Mouse (Mus musculus): ENCODE data around the gene Parn.
"Not testable (repeated sequence)": the region's sequence is repeated elsewhere in the genome, so short reads cannot be mapped to it uniquely, and the experiment has no call there.

Parn gene

DNA sequence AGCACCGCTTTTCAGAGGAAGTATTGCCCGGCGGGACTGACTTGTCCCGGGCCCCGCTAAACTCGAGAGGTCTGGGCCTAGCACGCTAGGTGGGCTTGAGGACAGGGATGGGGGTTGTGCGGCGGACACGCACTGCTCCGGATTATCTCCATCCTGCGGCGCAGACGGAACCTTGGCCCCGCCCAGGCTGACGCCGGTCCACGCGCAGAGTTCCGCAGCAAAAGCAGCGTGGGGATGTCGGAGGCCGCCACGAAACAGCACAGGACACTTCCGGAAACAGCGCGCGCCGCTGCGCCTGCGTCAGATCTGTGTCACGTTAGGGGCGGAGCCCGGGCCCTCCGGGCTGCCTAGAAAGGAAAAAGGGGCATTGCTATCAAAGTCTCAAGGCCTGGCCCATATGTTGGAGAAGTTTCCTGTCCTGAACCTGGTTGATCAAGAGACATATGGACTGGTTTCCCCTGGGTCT is at the start of gene Parn:
Parn (minus strand) TSS at position 293 of the 466 bp plus-strand sequence.
- DNase-seq (ENCODE audit: low read depth, low spot score): peak; percentile 84

DNA sequence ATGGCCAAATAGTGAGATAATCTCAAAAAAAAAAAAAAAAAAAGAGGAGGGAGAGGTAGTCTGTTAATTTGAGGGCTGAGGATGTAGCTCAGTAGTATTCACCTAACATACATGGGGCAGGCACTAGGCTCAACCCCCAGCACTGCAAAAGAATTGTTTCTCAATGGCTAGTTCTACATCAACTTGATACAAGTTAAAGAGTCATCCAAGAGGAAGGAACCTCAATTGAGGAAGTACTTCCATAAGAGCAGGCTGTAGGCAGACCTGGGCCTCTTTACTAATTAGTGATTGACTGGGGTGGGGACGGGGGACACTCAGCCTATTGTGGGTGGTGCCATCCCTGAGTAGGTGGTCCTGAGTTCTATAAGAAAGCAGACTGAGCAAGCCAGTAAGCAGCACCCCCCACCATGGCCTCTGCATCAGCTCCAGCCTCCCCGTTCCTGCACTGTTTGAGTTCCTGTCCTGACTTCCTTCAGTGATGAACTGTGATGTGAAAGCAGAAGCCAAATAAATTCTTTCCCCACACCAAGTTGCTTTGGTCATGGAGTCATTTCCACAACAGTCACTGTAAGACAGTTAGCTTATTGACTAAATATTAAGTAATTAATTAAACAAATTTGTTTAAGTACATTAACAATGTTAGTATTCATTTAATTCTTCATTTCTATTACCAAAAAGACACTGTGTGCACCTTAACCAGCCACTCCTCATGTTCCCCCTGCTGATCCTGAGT is 49.0 kb upstream of the Parn start:
- DNase-seq (ENCODE audit: low read depth, low spot score): no peak

DNA sequence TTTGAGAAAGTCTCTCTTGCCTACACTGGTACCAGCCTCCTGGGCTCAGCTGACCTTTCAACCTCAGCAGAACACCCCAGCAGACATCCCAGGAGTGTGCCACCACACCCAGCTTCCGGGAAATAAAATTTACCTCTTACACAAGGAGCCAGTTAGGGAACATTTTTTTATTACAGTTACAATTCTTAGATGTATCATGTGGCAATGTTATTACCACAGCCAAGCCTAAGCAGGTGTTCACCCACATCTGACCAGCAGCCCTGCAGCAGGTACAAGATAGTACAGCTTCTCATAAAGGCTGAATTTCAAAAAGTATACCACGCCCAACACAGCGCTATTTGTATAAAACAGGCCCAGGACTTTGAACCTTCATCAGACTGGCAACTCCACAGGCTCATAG is 46.9 kb upstream of the Parn start:
- no peak for DNase-seq (ENCODE audit: low read depth, low spot score)

DNA sequence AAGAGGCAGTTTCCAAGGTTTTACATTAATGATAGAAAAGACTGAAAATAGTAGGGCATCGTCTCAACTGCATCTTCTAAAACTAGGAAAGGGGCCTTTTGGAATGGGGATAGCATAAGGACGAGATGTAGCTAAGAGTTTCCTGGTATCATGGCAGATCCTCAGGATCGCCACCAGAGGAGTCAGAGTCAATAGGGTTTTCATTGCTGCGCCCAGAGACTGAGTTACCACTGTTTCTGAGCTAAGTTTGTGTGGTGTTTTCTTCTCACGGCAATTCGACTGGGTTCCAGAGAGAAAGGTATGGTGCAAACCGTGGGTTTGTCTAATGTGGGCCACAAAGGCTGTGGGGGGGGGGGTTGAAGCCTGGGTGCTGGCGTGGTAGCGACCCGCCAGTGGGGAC is 36.7 kb upstream of the Parn start:
- no peak for DNase-seq (ENCODE audit: low read depth, low spot score)

DNA sequence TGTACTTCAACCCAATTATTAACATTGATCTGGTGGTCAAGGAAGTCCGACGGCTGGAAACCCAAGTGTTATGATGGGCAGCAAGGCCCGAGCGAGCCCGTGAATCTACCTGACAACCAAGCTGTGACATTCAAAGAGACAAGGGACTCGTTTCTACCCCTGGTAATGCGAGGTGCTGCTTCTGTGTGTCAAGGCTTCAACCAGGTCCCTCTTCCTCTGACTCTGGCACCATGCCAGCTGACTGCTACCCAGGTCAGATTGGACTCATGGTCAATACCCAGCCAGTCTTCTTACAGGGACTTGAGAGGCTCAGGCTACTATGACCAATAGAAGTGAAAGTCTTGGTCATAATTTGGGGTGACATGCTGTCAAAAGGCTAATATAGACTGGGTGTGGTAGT is 34.2 kb upstream of the Parn start:
- no peak for DNase-seq (ENCODE audit: low read depth, low spot score)

DNA sequence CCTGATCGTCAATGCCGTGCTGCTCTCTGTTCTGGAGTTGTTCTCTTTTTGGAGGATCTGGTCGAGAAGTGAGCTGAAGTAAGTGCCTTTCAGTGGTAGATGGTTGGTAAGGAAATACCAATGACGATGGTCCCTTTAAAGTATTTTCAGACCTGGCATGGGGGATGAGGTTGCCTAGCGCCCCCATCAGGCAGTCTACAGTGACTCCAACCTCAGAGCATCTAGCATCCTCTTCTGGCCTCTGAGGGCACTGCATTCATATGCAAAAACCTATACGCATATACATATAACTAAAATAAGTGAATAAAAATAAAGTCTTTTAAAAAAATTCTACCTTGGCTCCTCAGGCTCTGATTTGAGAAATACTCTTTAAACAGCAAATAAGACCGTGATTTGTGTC is 31.0 kb upstream of the Parn start:
- no peak for DNase-seq (ENCODE audit: low read depth, low spot score)

DNA sequence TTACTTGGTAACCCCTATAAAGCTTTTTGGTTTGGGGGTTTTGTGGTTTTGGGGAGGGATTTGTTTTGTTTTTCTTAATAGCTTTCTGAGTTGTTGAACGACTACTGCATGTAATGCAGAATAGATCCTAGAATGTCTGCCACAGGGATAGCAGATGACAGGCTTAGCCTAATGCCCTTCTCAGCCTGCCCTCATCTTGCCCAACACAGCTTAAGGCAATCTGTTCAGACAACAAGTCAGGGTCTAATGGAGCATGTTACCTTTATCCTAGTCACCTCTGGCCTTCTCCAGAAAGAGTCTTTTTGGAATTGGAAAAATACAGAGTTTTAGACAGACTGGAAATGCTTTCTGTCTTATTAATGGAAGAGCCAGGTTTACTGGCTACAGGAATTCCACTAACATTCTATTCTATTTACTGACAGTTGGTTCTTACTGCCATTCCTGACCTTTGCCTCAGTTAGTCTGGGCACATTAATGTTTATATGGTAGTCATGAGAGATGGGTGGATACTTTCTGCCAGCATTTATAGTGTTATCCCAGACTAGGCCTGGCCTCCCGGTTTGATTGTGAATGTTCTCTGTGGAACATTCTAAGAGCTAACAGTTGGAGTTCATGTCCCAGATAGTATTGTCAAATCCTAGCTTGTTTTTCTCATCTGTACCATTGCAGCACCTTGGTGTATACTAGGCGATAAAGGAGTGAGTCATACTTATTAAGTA is 10.8 kb upstream of the Parn start:
- no peak for DNase-seq (ENCODE audit: low read depth, low spot score)

DNA sequence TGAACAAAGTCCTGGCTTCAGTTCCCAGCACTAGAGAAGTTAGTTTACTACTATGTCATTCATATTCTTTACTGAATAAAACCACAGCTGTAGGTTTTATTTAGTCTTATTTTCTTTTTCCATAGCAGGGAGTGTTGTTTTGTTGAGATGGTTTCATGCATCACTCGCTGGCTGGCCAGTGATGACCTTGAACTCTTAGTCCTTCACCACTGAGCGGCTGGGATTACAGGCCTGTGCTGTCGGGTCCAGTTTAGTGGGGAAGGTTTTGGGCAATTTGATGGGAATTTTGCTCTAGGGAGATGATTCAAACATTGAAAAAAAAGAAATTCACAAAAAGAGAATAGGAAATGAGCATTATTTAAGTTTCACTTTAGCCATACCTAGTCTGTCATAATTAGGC is 6.5 kb upstream of the Parn start:
- no peak for DNase-seq (ENCODE audit: low read depth, low spot score)

DNA sequence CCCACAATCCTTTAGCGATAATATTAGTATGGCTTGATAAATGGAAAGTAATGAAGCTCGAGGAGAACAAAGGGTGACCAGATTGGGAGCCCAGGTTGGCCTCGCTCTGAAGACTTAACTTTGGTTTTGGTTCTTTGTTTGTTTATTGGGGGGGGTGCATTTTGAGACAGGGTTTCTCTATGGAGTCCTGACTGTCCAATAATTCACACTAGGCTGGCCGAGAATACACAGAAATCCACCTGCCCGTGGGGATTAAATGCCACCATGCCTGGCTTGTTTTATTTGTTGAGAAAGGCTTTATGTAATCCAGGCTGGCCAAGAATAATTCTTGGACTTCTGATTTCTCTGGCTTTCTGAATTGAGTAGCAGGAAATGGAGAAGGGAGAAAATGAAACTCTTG is 5.1 kb upstream of the Parn start:
- DNase-seq (ENCODE audit: low read depth, low spot score): no peak

DNA sequence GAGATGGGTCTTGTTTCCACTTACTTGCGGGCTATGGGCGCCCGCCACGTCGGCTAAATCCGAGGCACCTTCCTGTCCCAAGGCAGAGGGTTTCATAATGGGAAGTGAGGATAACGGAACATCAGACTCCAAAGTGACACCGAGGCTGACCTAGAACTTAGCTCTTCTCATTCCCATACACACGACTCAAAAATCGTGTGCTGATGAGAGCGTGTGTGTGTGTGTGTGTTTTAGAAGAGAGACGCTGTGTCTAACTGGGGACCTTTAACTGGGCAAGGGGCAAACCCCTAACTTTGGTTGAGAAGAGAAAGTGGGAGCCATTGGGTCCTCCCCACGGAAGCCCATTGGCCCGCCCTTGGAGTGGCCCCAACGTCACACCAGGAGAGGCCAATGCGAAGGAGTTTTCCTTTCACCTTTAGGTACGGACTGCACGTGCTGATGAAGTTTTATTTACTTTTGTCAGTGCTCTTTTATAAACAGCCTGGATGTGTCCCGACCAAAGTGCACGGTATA is 4.5 kb upstream of the Parn start:
- DNase-seq (ENCODE audit: low read depth, low spot score): peak; percentile 19

DNA sequence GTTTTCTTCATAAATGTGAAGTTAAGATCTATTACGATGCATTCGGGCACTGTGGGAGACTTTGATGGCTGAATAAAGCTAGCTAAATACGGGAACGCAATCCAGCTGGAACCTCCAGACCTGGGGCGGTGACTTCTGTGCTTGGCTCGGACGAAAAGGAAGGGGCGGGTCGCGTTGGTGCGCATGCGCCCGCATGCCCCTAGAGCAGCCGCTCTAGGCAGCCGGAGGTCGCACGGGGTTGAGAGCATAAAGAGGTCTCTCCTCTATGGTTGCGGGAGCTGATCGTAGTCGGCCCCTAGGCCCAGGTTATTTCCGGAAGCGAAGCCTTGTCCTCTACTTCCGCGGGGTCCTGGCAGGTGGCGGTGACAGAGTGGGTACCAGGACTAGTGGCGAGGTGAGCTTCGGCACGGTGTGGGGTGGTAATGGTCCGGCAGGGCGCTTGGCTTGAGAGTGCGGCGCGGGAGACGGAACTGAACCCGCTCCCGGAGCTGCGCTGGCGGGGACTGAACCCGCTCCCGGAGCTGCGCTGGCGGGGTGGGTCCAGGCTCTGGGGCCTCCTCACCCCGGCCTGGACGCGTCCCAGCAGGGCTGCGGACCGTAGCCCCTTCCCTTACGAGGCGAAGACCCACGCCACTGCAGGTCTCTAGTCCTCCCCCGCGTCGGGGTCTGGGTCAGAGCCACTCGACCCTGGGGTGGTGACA is 3.9 kb upstream of the Parn start, which contains the start of the genes Bfar and 3110001I22Rik:
Bfar (plus strand) TSS at position 174 of the 701 bp plus-strand sequence.
3110001I22Rik (plus strand) TSS at position 245 of the 701 bp plus-strand sequence.
- peak; percentile 88 for DNase-seq (ENCODE audit: low read depth, low spot score)

DNA sequence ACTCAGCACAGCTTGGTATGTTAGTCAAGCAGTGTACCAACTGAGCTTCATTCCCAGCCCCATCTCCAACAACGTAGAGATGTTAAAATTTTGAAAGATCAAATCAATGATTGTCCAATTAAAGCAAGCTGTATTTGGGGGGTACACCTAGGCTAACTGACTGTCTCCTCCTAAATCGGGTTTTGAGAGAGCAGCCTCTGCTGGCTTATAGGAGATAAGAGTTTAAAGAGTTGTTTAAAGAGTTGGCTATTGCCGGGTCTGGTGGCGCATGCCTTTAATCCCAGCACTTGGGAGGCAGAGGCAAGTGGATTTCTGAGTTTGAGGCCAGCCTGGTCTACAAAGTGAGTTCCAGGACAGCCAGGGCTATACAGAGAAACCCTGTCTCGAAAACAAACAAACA is 2.9 kb upstream of the Parn start:
- DNase-seq (ENCODE audit: low read depth, low spot score): not testable (repeated sequence)

DNA sequence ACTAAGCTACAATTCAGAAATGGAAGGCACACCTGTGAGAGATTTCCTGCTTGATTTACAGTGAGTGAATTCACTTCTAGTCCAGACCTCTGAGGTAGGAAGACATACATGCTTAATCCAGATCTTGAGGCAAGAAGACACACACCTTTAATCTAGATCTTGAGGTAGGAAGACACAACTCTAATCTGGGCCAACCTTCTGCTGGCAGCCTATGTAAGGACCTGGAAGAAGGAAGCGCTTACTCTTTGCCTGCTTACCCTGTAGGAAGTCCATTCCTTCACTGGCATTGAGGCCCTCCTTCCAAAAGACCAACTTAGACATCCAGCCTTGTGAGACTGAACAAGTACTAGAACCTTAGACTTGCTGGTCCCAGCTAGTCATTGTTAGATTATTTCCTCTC is 1.3 kb upstream of the Parn start:
- no peak for DNase-seq (ENCODE audit: low read depth, low spot score)

DNA sequence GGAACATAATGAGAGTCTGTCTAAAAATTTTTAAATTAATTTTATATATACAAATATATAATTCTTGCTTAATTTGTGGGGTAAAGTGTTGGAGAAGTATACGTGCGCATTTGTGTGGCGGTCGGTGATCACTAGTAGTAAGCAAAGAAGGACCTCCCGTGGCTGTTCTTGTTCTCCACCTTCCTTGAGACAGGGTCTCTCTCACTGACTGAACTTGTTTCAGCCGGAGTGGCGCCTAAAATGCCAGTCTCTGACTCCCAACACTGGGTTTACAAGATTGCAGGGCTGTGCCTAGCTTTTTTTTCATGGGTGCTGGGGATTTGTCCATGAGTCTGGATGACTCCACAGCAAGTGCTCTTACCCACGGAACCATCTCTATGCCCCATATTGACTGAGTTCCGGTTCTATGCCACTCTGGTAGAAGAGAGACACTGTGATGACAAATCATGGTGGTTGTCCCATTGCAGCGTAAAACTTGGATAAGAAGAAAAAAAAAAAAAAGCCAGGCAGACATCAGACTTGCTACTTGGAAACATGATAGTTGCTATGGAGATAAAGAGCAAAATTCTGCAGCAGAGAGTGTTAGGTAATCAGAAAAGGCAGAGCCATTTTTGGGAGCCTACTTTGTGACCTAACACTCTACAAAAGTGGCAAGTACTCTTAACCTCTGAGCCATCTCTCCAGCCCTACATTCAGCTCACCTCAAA is 585 bp upstream of the Parn start:
- no peak for DNase-seq (ENCODE audit: low read depth, low spot score)

DNA sequence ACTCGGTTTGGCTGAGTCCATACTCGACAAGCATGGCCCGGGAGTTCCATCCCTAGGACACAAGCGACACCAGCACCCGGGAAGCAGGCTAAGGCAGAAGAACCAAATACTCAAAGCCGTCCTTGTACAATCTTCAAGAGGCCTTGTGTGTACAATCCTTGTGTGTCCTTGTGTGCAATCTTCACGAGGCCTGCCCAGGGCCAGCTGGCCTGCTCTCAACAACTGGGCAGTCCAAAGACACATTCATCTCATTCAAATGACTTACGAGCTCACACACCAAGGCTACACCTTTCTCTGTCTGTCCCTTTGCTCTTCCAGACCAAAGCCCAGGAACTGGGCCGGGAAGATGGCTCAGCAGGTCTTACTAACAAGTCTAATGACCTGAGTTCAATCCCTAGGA is 7.2 kb downstream of the Parn start:
- DNase-seq (ENCODE audit: low read depth, low spot score): no peak

DNA sequence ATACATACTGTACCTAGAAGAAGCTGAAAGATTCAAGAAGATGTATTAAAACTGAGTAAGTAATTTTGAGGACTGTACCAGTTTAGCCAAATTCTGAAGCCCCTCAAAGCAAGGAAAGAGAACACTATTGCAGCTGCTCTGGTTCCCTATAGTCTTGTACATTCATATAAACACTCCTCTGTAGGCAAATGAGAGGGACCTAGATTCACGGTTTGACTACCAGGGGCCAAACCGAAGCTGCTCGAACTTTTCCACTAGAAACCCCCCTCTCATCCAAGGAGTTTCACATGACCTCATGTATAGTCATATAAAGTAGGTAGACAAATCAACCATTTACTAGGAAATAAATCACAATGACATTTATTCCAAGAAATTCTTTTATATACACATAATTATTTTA is 9.1 kb downstream of the Parn start:
- no peak for DNase-seq (ENCODE audit: low read depth, low spot score)

DNA sequence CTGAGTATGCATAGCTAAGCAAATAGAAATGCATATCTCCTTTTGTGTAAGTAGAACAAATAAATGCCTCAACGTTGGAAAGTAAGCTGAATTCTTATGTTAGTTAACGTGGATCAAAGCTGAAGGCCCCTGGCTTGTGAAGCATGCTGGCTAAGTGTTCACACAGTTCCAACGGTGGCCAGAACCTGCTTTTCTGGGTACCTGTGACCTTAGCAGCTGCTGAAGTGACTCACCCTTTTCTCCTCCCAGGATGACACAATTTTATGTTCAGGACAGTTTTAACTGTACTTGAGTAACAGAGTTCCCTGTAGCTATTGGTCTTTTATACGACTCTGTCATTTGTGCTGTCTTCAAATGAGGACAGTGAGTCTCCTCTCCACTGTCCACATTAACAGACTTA is 22.0 kb downstream of the Parn start:
- DNase-seq (ENCODE audit: low read depth, low spot score): no peak

DNA sequence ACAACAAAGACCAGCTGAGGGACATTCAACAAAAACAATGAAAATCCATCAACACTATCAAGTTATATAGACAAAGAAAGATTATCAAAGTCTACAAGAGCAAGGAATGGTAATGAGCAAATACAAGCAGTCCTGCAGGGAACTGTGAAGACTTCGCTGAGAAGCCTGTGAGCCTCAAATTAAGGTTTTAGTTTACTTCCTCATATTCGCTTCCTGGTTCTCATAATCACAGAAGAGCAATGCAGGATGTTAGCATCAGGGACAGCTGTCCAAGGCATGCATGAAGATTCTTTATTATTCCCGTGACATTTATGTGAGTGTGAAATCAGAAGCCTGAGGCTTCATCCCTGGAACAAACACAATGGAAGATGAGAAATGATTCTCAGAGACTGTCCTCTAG is 23.5 kb downstream of the Parn start:
- DNase-seq (ENCODE audit: low read depth, low spot score): no peak

DNA sequence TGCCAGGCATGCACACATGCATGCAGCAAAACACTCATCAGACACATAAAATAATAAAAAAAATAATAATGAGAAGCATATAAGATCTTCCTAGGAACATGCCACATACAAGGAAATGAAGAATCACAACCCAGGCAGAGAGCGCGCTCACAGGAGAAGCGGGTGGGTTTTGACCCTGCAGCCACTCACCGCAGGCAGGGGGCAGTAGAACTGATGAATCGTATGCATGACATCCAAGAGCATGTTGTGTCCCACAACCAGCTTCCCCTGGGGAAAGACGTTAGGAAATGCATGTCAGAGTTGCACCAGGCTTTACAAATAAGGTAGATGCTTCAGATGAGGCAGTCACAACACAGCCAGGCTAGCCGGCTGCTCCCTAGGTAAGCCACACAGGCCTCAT is 27.9 kb downstream of the Parn start:
- DNase-seq (ENCODE audit: low read depth, low spot score): no peak

DNA sequence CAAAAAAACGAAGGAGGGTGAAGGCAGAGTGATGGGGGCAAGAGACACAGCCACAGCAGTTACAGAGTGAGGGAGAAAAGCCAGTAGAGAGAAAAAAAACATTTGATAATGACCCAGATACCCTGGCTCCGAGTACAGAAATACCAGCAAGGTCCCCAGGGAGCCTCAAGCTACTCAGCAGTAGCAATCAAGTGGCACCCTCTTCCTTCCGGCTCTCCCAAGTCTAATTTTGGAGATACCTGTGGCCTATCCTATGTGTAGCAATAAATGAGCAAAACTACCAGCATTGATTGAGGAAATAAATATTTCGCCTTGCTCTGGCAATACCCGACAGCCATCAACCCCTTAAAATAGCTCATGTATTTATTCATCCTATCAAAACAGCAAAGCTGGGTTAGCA is 28.5 kb downstream of the Parn start:
- DNase-seq (ENCODE audit: low read depth, low spot score): no peak

DNA sequence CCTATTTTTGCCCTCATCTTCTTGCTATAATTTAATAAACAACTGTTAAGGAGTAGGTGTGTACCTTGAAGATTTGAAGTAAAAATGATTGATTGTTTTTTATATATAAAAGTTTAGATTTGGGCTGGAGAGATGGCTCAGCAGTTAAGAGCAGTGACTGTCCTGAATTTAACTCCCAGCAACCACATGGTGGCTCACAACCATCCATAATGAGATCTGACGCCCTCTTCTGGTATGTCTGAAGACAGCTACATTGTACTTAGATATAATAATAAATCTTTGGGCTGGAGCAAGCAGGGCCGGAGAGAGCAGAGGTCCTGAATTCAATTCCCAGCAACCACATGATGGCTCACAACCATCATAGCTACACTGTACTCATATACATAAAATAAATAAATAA is 29.8 kb downstream of the Parn start:
- not testable (repeated sequence) for DNase-seq (ENCODE audit: low read depth, low spot score)

DNA sequence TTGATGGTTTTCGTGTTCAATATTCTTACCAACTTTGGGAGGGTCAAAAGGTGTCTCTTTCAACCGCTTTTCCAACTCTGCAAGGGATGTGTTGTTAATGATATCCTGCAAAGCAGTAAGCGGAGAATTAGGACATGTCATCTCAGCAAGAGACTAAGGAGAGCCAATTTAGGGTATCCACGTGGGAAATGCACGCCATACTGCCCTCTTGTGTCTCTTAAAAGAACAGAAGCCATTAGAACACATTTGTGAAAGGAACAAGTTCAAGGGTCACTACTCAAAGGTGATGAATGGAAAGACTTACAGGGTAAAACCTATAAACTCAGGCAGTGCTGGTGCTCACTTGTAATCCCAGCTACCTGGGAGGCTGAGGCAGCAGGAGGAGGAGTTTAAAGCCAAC is 39.6 kb downstream of the Parn start:
- peak; percentile 27 for DNase-seq (ENCODE audit: low read depth, low spot score)

Measured in retina, postnatal 7 days (tissue).